Comparison of ENCODE assay signal across 9 mouse cellular contexts in genomic region chr19:7041171-7041570, GRCm38 (mm10). TPM values are rescaled to one million over a fixed set of nuclear protein-coding genes. Genes with fewer than 3 reads are reported as not detected.
DNase-seq lines count a peak whose midpoint lies in the region; ATAC-seq and TF ChIP-seq lines count a peak whose summit lies in the region.
"Had no signal": no experiment of that assay in that cellular context is flagged by ENCODE, and none has a peak within 500 bp of the region (broad histone marks: within the 10 kb centered on the region; RNA-seq: fewer than 3 reads in every experiment).

No protein-coding gene starts in this region.

- H3K9me3 ChIP-seq in erythroblast, embryonic 14.5 days (ENCODE audit: control insufficient read depth, low read length), result no peaks in the 10 kb centered on the region
- no peaks in the 10 kb centered on the region for H3K9me3 ChIP-seq in lung, embryonic 14.5 days (ENCODE audit: low read depth, low read length)
- no peaks in the 10 kb centered on the region for H3K9me3 ChIP-seq in intestine, embryonic 16.5 days (ENCODE audit: control insufficient read depth, low read length)
- H3K9me3 ChIP-seq in neural tube, embryonic 14.5 days (ENCODE audit: control insufficient read depth, low read length), result no peaks in the 10 kb centered on the region

- peaks cover 38% of the 10 kb centered on the region for H3K4me1 ChIP-seq in erythroblast, embryonic 14.5 days (ENCODE audit: control insufficient read depth)
- H3K4me1 ChIP-seq in lung, embryonic 14.5 days (ENCODE audit: insufficient read depth), result peaks cover 21% of the 10 kb centered on the region
- peaks cover 19% of the 10 kb centered on the region for H3K4me1 ChIP-seq in intestine, embryonic 16.5 days (ENCODE audit: control insufficient read depth, insufficient read depth, low read length)
- H3K4me1 ChIP-seq in neural tube, embryonic 14.5 days (ENCODE audit: control insufficient read depth, insufficient read depth, low read length), result peaks cover 22% of the 10 kb centered on the region

- H3K4me3 ChIP-seq in erythroblast, embryonic 14.5 days (replicated peaks), result peak overlapping the region; percentile 73
- peak overlapping the region; percentile 55; the same call in 1 of the 2 replicates for H3K4me3 ChIP-seq in lung, embryonic 14.5 days (ENCODE audit: low read depth, low read length)
- no peak overlapping the region for H3K4me3 ChIP-seq in intestine, embryonic 16.5 days (ENCODE audit: low read length)
- H3K4me3 ChIP-seq in neural tube, embryonic 14.5 days (ENCODE audit: low read depth, low read length), result no peak overlapping the region

- H3K27me3 ChIP-seq in erythroblast, embryonic 14.5 days (ENCODE audit: control insufficient read depth), result no peaks in the 10 kb centered on the region
- no peaks in the 10 kb centered on the region for H3K27me3 ChIP-seq in lung, embryonic 14.5 days (ENCODE audit: insufficient read depth, low read length)
- H3K27me3 ChIP-seq in intestine, embryonic 16.5 days (replicated peaks; ENCODE audit: control insufficient read depth, insufficient read depth, low read length), result no peaks in the 10 kb centered on the region
- no peaks in the 10 kb centered on the region for H3K27me3 ChIP-seq in neural tube, embryonic 14.5 days (ENCODE audit: control insufficient read depth, insufficient read depth, low read length)

- no peak overlapping the region for H3K9ac ChIP-seq in lung, embryonic 14.5 days
- H3K9ac ChIP-seq in intestine, embryonic 16.5 days (ENCODE audit: low read depth, low read length), result no peak overlapping the region
- H3K9ac ChIP-seq in neural tube, embryonic 14.5 days (replicated peaks; ENCODE audit: low read depth, low read length), result no peak overlapping the region

- no peak for ATAC-seq in erythroblast, adult 5-6 weeks (replicated peaks; ENCODE audit: low FRiP score, poor library complexity, severe bottlenecking)
- ATAC-seq in lung, embryonic 14.5 days (ENCODE audit: insufficient read depth), result no peak
- ATAC-seq in intestine, embryonic 16.5 days, result no peak
- ATAC-seq in neural tube, embryonic 14.5 days (ENCODE audit: low read depth), result no peak

- no peak for TF ChIP-seq CTCF in lung, embryonic 14.5 days (IDR thresholded peaks at IDR 0.05; ENCODE audit: low read depth)

- WGBS in lung, embryonic 14.5 days, result 92% methylated on average over 2 of the region's 2 CpGs
- 87% methylated on average over 2 of the region's 2 CpGs for WGBS in intestine, embryonic 16.5 days
- 94% methylated on average over 2 of the region's 2 CpGs for WGBS in neural tube, embryonic 14.5 days

- H3K4me2 ChIP-seq in lung, embryonic 14.5 days, result peak overlapping the region; percentile 84
- no peak overlapping the region for H3K4me2 ChIP-seq in intestine, embryonic 16.5 days (ENCODE audit: low read depth, low read length)
- H3K4me2 ChIP-seq in neural tube, embryonic 14.5 days (ENCODE audit: low read depth, low read length), result no peak overlapping the region; the same call in 1 of the 2 replicates

- no peak overlapping the region; the same call in 1 of the 2 replicates for H3K27ac ChIP-seq in lung, embryonic 14.5 days (ENCODE audit: low read depth)
- peak overlapping the region; percentile 84; the same call in 1 of the 2 replicates for H3K27ac ChIP-seq in intestine, embryonic 16.5 days (ENCODE audit: low read length)
- peak overlapping the region; percentile 84 for H3K27ac ChIP-seq in neural tube, embryonic 14.5 days (ENCODE audit: low read depth, low read length)

- H3K36me3 ChIP-seq in erythroblast, embryonic 14.5 days (ENCODE audit: control insufficient read depth), result peaks cover 20% of the 10 kb centered on the region
- H3K36me3 ChIP-seq in lung, embryonic 14.5 days (ENCODE audit: insufficient read depth), result peaks cover 10% of the 10 kb centered on the region
- H3K36me3 ChIP-seq in intestine, embryonic 16.5 days (ENCODE audit: control insufficient read depth, insufficient read depth, low read length), result no peaks in the 10 kb centered on the region
- H3K36me3 ChIP-seq in neural tube, embryonic 14.5 days (ENCODE audit: control insufficient read depth, insufficient read depth, low read length), result no peaks in the 10 kb centered on the region

- no peak for DNase-seq in lung, embryonic 14.5 days
- DNase-seq in lung, postnatal 4 days, result no peak
- DNase-seq in retina, postnatal 1 day, result no peak
- no peak for DNase-seq in embryo, embryonic 10 days (ENCODE audit: low spot score)
- DNase-seq: lung, postnatal 14 days had no signal

RNA-seq across cellular contexts. Expression of gene Stip1, which starts 1.4 kb away (rescaled TPM):
- polyA plus RNA-seq in erythroblast, embryonic 14.5 days (2012), result 9.2 and 15.0 TPM in 2 replicates
- total RNA-seq in erythroblast, adult 5-6 weeks (2015; ENCODE audit: low replicate concordance), result 39.1 and 40.2 TPM in 2 replicates
- total RNA-seq in erythroblast, adult 5-6 weeks (2017; ENCODE audit: low replicate concordance), result 33.4 and 44.3 TPM in 2 replicates
- 250 and 255 TPM in 2 replicates for polyA plus RNA-seq in lung, embryonic 14.5 days (2014; fragmentation: Nextera tagmentation; extraction: Ambion mirVana)
- 194 and 208 TPM in 2 replicates for polyA plus RNA-seq in intestine, embryonic 16.5 days (2015; fragmentation: Nextera tagmentation; extraction: Ambion mirVana)
- 207 and 215 TPM in 2 replicates for polyA plus RNA-seq in neural tube, embryonic 14.5 days (2014; fragmentation: Nextera tagmentation; extraction: Ambion mirVana)

RNA-seq across cellular contexts. Expression of gene Macrod1, which starts 15.4 kb away (rescaled TPM):
- 1.3 and 2.0 TPM in 2 replicates for polyA plus RNA-seq in erythroblast, embryonic 14.5 days (2012)
- 0.77 and 4.2 TPM in 2 replicates for total RNA-seq in erythroblast, adult 5-6 weeks (2015; ENCODE audit: low replicate concordance)
- 0.94 TPM in 1 of 2 replicates, not detected in the other for total RNA-seq in erythroblast, adult 5-6 weeks (2017; ENCODE audit: low replicate concordance)
- 11.0 and 11.4 TPM in 2 replicates for polyA plus RNA-seq in lung, embryonic 14.5 days (2014; fragmentation: Nextera tagmentation; extraction: Ambion mirVana)
- polyA plus RNA-seq in intestine, embryonic 16.5 days (2015; fragmentation: Nextera tagmentation; extraction: Ambion mirVana), result 11.6 and 13.1 TPM in 2 replicates
- 4.7 and 5.6 TPM in 2 replicates for polyA plus RNA-seq in neural tube, embryonic 14.5 days (2014; fragmentation: Nextera tagmentation; extraction: Ambion mirVana)

RNA-seq across cellular contexts. Expression of gene Fermt3, which starts 21.9 kb away (rescaled TPM):
- polyA plus RNA-seq in erythroblast, embryonic 14.5 days (2012), result 48.3 and 49.3 TPM in 2 replicates
- total RNA-seq in erythroblast, adult 5-6 weeks (2015; ENCODE audit: low replicate concordance), result 20.8 and 28.6 TPM in 2 replicates
- total RNA-seq in erythroblast, adult 5-6 weeks (2017; ENCODE audit: low replicate concordance), result 49.0 and 56.3 TPM in 2 replicates
- polyA plus RNA-seq in lung, embryonic 14.5 days (2014; fragmentation: Nextera tagmentation; extraction: Ambion mirVana), result 8.6 and 9.1 TPM in 2 replicates
- polyA plus RNA-seq in intestine, embryonic 16.5 days (2015; fragmentation: Nextera tagmentation; extraction: Ambion mirVana), result 13.0 and 14.4 TPM in 2 replicates
- 1.9 and 4.9 TPM in 2 replicates for polyA plus RNA-seq in neural tube, embryonic 14.5 days (2014; fragmentation: Nextera tagmentation; extraction: Ambion mirVana)

RNA-seq across cellular contexts. Expression of gene Trpt1, which starts 45.2 kb away (rescaled TPM):
- 0.10 and 0.16 TPM in 2 replicates for polyA plus RNA-seq in erythroblast, embryonic 14.5 days (2012)
- total RNA-seq in erythroblast, adult 5-6 weeks (2015; ENCODE audit: low replicate concordance), result not detected in 2 replicates
- total RNA-seq in erythroblast, adult 5-6 weeks (2017; ENCODE audit: low replicate concordance), result not detected in 2 replicates
- 9.0 and 10.5 TPM in 2 replicates for polyA plus RNA-seq in lung, embryonic 14.5 days (2014; fragmentation: Nextera tagmentation; extraction: Ambion mirVana)
- 8.9 and 9.5 TPM in 2 replicates for polyA plus RNA-seq in intestine, embryonic 16.5 days (2015; fragmentation: Nextera tagmentation; extraction: Ambion mirVana)
- 22.2 and 29.8 TPM in 2 replicates for polyA plus RNA-seq in neural tube, embryonic 14.5 days (2014; fragmentation: Nextera tagmentation; extraction: Ambion mirVana)

RNA-seq across cellular contexts. Expression of gene Nudt22, which starts 45.3 kb away (rescaled TPM):
- polyA plus RNA-seq in erythroblast, embryonic 14.5 days (2012), result 1.1 and 1.8 TPM in 2 replicates
- total RNA-seq in erythroblast, adult 5-6 weeks (2015; ENCODE audit: low replicate concordance), result 5.4 TPM in 1 of 2 replicates, not detected in the other
- 0.60 and 4.9 TPM in 2 replicates for total RNA-seq in erythroblast, adult 5-6 weeks (2017; ENCODE audit: low replicate concordance)
- polyA plus RNA-seq in lung, embryonic 14.5 days (2014; fragmentation: Nextera tagmentation; extraction: Ambion mirVana), result 20.4 and 20.7 TPM in 2 replicates
- 33.0 and 40.2 TPM in 2 replicates for polyA plus RNA-seq in intestine, embryonic 16.5 days (2015; fragmentation: Nextera tagmentation; extraction: Ambion mirVana)
- polyA plus RNA-seq in neural tube, embryonic 14.5 days (2014; fragmentation: Nextera tagmentation; extraction: Ambion mirVana), result 22.0 and 22.6 TPM in 2 replicates

Comparison
In these comparisons a context has a peak if more than half of its experiments do, and no peak if none do; other contexts are left out.
1. H3K4me3 ChIP-seq: peak in erythroblast, embryonic 14.5 days (single experiment) and lung, embryonic 14.5 days (single experiment); none in intestine, embryonic 16.5 days (single experiment) and neural tube, embryonic 14.5 days (single experiment).
2. RNA of gene Stip1, which starts 1.4 kb away (polyA plus RNA-seq): 250 to 255 TPM in lung, embryonic 14.5 days, 194 to 208 TPM in intestine, embryonic 16.5 days and 207 to 215 TPM in neural tube, embryonic 14.5 days; 9.2 to 15.0 TPM in erythroblast, embryonic 14.5 days; every median in the first group is over 10 times any median in the second.